Mouse (Mus musculus): ENCODE data around the gene Vps18. TPM values are rescaled to one million over a fixed set of nuclear protein-coding genes. Genes with fewer than 3 reads are reported as not detected.

Gene Vps18
- polyA plus RNA-seq, 1 experiment from 2014 or later, result 6.9 TPM

DNA sequence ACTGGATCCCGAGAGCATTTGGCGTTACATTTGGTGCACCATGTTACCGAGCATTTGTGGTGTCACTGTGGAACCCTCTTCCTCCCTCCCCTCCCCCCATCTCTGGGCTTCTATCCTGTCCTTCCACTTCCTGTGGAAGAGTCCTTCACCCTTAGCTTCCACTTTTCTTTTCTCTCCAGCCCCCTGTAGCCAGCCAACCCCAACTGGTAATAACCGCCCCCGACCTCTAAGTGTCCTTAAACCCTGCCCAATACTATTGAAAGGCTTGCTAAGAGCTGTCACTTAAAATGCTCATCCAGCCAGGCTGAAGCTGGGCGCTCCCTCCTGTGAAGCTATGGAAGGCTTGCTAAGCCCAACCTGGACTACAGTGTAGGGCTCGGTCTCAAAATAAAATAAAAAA, 11.6 kb upstream of the Vps18 start:
- Histone ChIP-seq H3K4me3 (ENCODE audit: low read depth, low read length) (no peak overlapping the region), H3K9me3 (replicated peaks; ENCODE audit: control insufficient read depth, low read length) (no peaks in the 10 kb centered on the region), H3K36me3 (ENCODE audit: control insufficient read depth, insufficient read depth, low read length) (no peaks in the 10 kb centered on the region), H3K4me1 (ENCODE audit: control insufficient read depth, insufficient read depth, low read length) (no peaks in the 10 kb centered on the region), H3K27ac (ENCODE audit: low read depth, low read length) (no peak overlapping the region), H3K27me3 (ENCODE audit: control insufficient read depth, insufficient read depth, low read length) (no peaks in the 10 kb centered on the region), H3K4me2 (no peak overlapping the region), H3K9ac (ENCODE audit: low read depth, low read length) (no peak overlapping the region)
- no peak for ATAC-seq (replicated peaks; ENCODE audit: insufficient number of reproducible peaks, low FRiP score, low TSS enrichment)
- 66% methylated on average over 7 of the region's 7 CpGs for WGBS (ENCODE audit: insufficient replicate concordance)

DNA sequence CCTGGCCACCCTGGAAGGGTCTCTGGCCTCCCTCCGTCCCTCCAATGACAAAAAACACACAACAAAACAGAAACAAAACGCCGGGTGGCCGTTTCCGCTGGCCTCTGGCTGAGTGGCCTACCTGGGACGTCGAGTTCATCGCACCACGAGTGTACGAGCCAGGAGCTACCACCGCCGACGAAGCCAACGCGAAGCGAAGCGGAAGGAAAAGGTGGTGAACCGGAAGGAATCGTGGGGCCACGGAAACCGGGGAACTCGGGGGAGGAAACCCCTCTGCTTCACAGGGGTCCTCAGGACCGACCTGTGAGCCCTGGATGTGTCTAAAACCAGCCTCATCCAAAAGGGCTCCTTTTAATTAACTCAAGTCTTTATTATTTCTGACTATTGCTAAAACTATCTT, 10.7 kb upstream of the Vps18 start:
- no peak for ATAC-seq (replicated peaks; ENCODE audit: insufficient number of reproducible peaks, low FRiP score, low TSS enrichment)
- 89% methylated on average over 23 of the region's 23 CpGs for WGBS (ENCODE audit: insufficient replicate concordance)
- no peak overlapping the region for H3K4me2 ChIP-seq
- no peak overlapping the region for H3K27ac ChIP-seq (ENCODE audit: low read depth, low read length)
- no peak overlapping the region for H3K4me3 ChIP-seq (ENCODE audit: low read depth, low read length)
- H3K4me1 ChIP-seq (ENCODE audit: control insufficient read depth, insufficient read depth, low read length), result no peaks in the 10 kb centered on the region
- no peak overlapping the region for H3K9ac ChIP-seq (ENCODE audit: low read depth, low read length)
- no peaks in the 10 kb centered on the region for H3K27me3 ChIP-seq (ENCODE audit: control insufficient read depth, insufficient read depth, low read length)
- no peaks in the 10 kb centered on the region for H3K36me3 ChIP-seq (ENCODE audit: control insufficient read depth, insufficient read depth, low read length)
- no peaks in the 10 kb centered on the region for H3K9me3 ChIP-seq (replicated peaks; ENCODE audit: control insufficient read depth, low read length)

GRCm38 (mm10) chr2:119281899-119282565, 6.5 kb upstream of the Vps18 start:
- Histone ChIP-seq H3K4me2 (no peak overlapping the region), H3K27ac (ENCODE audit: low read depth, low read length) (no peak overlapping the region), H3K9ac (ENCODE audit: low read depth, low read length) (no peak overlapping the region), H3K27me3 (ENCODE audit: control insufficient read depth, insufficient read depth, low read length) (no peaks in the 10 kb centered on the region), H3K36me3 (ENCODE audit: control insufficient read depth, insufficient read depth, low read length) (no peaks in the 10 kb centered on the region), H3K4me1 (ENCODE audit: control insufficient read depth, insufficient read depth, low read length) (no peaks in the 10 kb centered on the region), H3K9me3 (replicated peaks; ENCODE audit: control insufficient read depth, low read length) (no peaks in the 10 kb centered on the region), H3K4me3 (ENCODE audit: low read depth, low read length) (no peak overlapping the region)
- 72% methylated on average over 7 of the region's 7 CpGs for WGBS (ENCODE audit: insufficient replicate concordance)
- no peak for ATAC-seq (replicated peaks; ENCODE audit: insufficient number of reproducible peaks, low FRiP score, low TSS enrichment)

DNA sequence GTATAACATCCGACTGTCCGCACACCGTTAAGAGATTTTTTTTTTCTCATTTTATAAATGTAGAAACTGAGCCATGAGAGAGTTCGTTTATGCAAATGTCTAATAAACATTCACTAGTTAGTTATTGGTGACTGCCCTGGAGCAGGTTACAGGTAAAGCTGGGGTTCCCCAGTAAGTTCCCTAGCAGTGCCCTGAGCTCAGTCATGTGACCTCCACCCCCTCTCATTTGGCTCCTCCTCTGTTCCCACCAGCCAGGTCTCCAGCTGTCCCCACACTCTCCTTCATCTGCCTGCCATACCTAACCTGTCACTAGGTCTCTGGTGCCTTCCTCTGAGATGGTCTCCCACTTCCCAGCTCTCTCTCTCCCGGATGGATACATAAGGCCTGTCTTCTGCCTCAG, 1.2 kb upstream of the Vps18 start:
- peaks cover 3% of the 10 kb centered on the region; the same call in 1 of the 2 replicates for H3K36me3 ChIP-seq (ENCODE audit: control insufficient read depth, insufficient read depth, low read length)
- no peak overlapping the region for H3K27ac ChIP-seq (ENCODE audit: low read depth, low read length)
- H3K27me3 ChIP-seq (ENCODE audit: control insufficient read depth, insufficient read depth, low read length), result no peaks in the 10 kb centered on the region
- no peak overlapping the region for H3K9ac ChIP-seq (ENCODE audit: low read depth, low read length)
- no peak overlapping the region for H3K4me2 ChIP-seq
- WGBS (ENCODE audit: insufficient replicate concordance), result 84% methylated on average over 5 of the region's 5 CpGs
- no peak for ATAC-seq (replicated peaks; ENCODE audit: insufficient number of reproducible peaks, low FRiP score, low TSS enrichment)
- H3K4me1 ChIP-seq (ENCODE audit: control insufficient read depth, insufficient read depth, low read length), result peaks cover 6% of the 10 kb centered on the region
- no peak overlapping the region for H3K4me3 ChIP-seq (ENCODE audit: low read depth, low read length)
- H3K9me3 ChIP-seq (replicated peaks; ENCODE audit: control insufficient read depth, low read length), result no peaks in the 10 kb centered on the region

DNA sequence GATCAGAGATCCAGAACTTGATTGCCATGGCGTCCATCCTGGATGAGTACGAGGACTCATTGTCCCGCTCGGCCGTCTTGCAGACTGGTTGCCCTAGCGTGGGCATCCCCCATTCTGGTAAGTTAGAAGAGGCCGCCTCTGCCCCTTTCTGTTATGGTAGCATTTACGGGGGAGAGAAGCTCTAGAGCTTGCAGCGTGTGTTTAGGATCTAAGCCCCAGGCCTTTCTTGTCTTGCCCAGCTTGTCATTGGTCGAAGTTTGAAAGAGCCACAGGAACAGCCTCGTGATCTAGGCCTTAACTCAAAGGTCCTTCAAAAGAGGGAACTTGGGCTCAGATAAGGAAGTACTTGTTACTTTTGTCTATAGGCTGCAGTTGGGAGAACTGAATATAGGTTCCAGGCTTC, 475 bp downstream of the Vps18 start:
- Histone ChIP-seq H3K27ac (ENCODE audit: low read depth, low read length) (peak overlapping the region; percentile 52; the same call in 1 of the 2 replicates), H3K4me2 (peak overlapping the region; percentile 85), H3K9ac (ENCODE audit: low read depth, low read length) (peak overlapping the region; percentile 86), H3K4me1 (ENCODE audit: control insufficient read depth, insufficient read depth, low read length) (peaks cover 6% of the 10 kb centered on the region), H3K4me3 (ENCODE audit: low read depth, low read length) (peak overlapping the region; percentile 77), H3K9me3 (replicated peaks; ENCODE audit: control insufficient read depth, low read length) (no peaks in the 10 kb centered on the region), H3K36me3 (ENCODE audit: control insufficient read depth, insufficient read depth, low read length) (peaks cover 11% of the 10 kb centered on the region; the same call in 1 of the 2 replicates), H3K27me3 (ENCODE audit: control insufficient read depth, insufficient read depth, low read length) (no peaks in the 10 kb centered on the region)
- 3% methylated on average over 11 of the region's 11 CpGs for WGBS (ENCODE audit: insufficient replicate concordance)
- ATAC-seq (replicated peaks; ENCODE audit: insufficient number of reproducible peaks, low FRiP score, low TSS enrichment), result no peak

- Histone ChIP-seq H3K4me1 (ENCODE audit: control insufficient read depth, insufficient read depth, low read length) (peaks cover 6% of the 10 kb centered on the region), H3K9me3 (replicated peaks; ENCODE audit: control insufficient read depth, low read length) (no peaks in the 10 kb centered on the region), H3K4me2 (no peak overlapping the region), H3K27ac (ENCODE audit: low read depth, low read length) (no peak overlapping the region), H3K4me3 (ENCODE audit: low read depth, low read length) (no peak overlapping the region), H3K9ac (ENCODE audit: low read depth, low read length) (no peak overlapping the region), H3K27me3 (ENCODE audit: control insufficient read depth, insufficient read depth, low read length) (no peaks in the 10 kb centered on the region), H3K36me3 (ENCODE audit: control insufficient read depth, insufficient read depth, low read length) (peaks cover 17% of the 10 kb centered on the region)
- WGBS (ENCODE audit: insufficient replicate concordance), result 92% methylated on average over 5 of the region's 5 CpGs
- no peak for ATAC-seq (replicated peaks; ENCODE audit: insufficient number of reproducible peaks, low FRiP score, low TSS enrichment)
These were observed 3.7 kb downstream of the Vps18 start for GRCm38 (mm10) chr2:119292281-119292680.

GRCm38 (mm10) chr2:119292852-119293251, 4.3 kb downstream of the Vps18 start:
- Histone ChIP-seq H3K9me3 (replicated peaks; ENCODE audit: control insufficient read depth, low read length) (no peaks in the 10 kb centered on the region), H3K4me2 (no peak overlapping the region), H3K27me3 (ENCODE audit: control insufficient read depth, insufficient read depth, low read length) (no peaks in the 10 kb centered on the region), H3K36me3 (ENCODE audit: control insufficient read depth, insufficient read depth, low read length) (peaks cover 20% of the 10 kb centered on the region), H3K4me3 (ENCODE audit: low read depth, low read length) (no peak overlapping the region), H3K27ac (ENCODE audit: low read depth, low read length) (no peak overlapping the region), H3K4me1 (ENCODE audit: control insufficient read depth, insufficient read depth, low read length) (peaks cover 6% of the 10 kb centered on the region), H3K9ac (ENCODE audit: low read depth, low read length) (no peak overlapping the region)
- ATAC-seq (replicated peaks; ENCODE audit: insufficient number of reproducible peaks, low FRiP score, low TSS enrichment), result no peak
- 92% methylated on average over 17 of the region's 17 CpGs for WGBS (ENCODE audit: insufficient replicate concordance)

DNA sequence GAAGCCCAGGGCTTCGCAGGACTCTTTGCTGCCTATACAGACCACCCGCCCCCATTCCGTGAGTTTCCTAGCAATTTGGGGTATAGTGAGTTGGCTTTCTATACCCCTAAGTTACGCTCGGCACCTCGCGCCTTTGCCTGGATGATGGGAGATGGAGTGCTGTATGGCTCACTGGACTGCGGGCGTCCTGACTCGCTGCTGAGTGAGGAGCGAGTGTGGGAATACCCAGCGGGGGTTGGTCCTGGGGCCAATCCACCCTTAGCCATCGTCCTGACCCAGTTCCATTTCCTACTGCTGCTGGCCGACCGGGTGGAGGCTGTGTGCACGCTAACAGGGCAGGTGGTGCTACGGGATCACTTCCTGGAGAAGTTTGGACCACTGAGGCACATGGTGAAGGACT, 4.8 kb downstream of the Vps18 start:
- Histone ChIP-seq H3K27ac (ENCODE audit: low read depth, low read length) (no peak overlapping the region), H3K4me2 (no peak overlapping the region), H3K27me3 (ENCODE audit: control insufficient read depth, insufficient read depth, low read length) (no peaks in the 10 kb centered on the region), H3K9ac (ENCODE audit: low read depth, low read length) (no peak overlapping the region), H3K4me3 (ENCODE audit: low read depth, low read length) (no peak overlapping the region), H3K9me3 (replicated peaks; ENCODE audit: control insufficient read depth, low read length) (no peaks in the 10 kb centered on the region), H3K36me3 (ENCODE audit: control insufficient read depth, insufficient read depth, low read length) (peaks cover 22% of the 10 kb centered on the region), H3K4me1 (ENCODE audit: control insufficient read depth, insufficient read depth, low read length) (peaks cover 6% of the 10 kb centered on the region)
- ATAC-seq (replicated peaks; ENCODE audit: insufficient number of reproducible peaks, low FRiP score, low TSS enrichment), result no peak
- 91% methylated on average over 17 of the region's 17 CpGs for WGBS (ENCODE audit: insufficient replicate concordance)

- no peak overlapping the region for H3K27ac ChIP-seq (ENCODE audit: low read depth, low read length)
- H3K9me3 ChIP-seq (replicated peaks; ENCODE audit: control insufficient read depth, low read length), result no peaks in the 10 kb centered on the region
- no peak overlapping the region for H3K4me3 ChIP-seq (ENCODE audit: low read depth, low read length)
- H3K4me1 ChIP-seq (ENCODE audit: control insufficient read depth, insufficient read depth, low read length), result peaks cover 6% of the 10 kb centered on the region
- WGBS (ENCODE audit: insufficient replicate concordance), result 91% methylated on average over 34 of the region's 34 CpGs
- no peak for ATAC-seq (replicated peaks; ENCODE audit: insufficient number of reproducible peaks, low FRiP score, low TSS enrichment)
- H3K27me3 ChIP-seq (ENCODE audit: control insufficient read depth, insufficient read depth, low read length), result no peaks in the 10 kb centered on the region
- H3K9ac ChIP-seq (ENCODE audit: low read depth, low read length), result no peak overlapping the region
- peaks cover 22% of the 10 kb centered on the region for H3K36me3 ChIP-seq (ENCODE audit: control insufficient read depth, insufficient read depth, low read length)
- H3K4me2 ChIP-seq, result no peak overlapping the region
These were observed 5.3 kb downstream of the Vps18 start for GRCm38 (mm10) chr2:119293776-119294390.
